Mouse (Mus musculus) intestine, embryonic 14.5 days (tissue): ENCODE measurements around the gene Hspb1. TPM values are rescaled to one million over a fixed set of nuclear protein-coding genes. Genes with fewer than 3 reads are reported as not detected.

Experiments used
- ATAC-seq: fragments of 200-750 bp; cut with Nextera tagmentation; replicated peaks from 2 replicates; pipeline ENCODE4 v1.8.0; 2017; ENCODE audit warnings: low read depth, moderate number of reproducible peaks, moderate TSS enrichment, moderate library complexity; ENCODE audit not compliant: low FRiP score, low TSS enrichment
- DNase-seq: peaks from one replicate; pipeline ENCODE4 v3.0.0-alpha.2; 2018; ENCODE audit warnings: low spot score
- H3K27ac ChIP-seq: fragments of 300-500 bp; sonication (generic); 2 replicates; pipeline ENCODE4 v1.5.1; 2014; ENCODE audit warnings: low read depth, mild to moderate bottlenecking, control low read depth
- H3K27me3 ChIP-seq: fragments of 300-500 bp; sonication (generic); replicated peaks from 2 replicates; pipeline ENCODE4 v1.6.1; 2014; ENCODE audit warnings: low read length, control low read depth; ENCODE audit not compliant: control insufficient read depth, insufficient read depth
- H3K36me3 ChIP-seq: fragments of 300-500 bp; sonication (generic); 2 replicates; pipeline ENCODE4 v1.6.1; 2014; ENCODE audit warnings: low read length, control low read depth; ENCODE audit not compliant: control insufficient read depth, insufficient read depth
- H3K4me1 ChIP-seq: fragments of 300-500 bp; sonication (generic); replicated peaks from 2 replicates; pipeline ENCODE4 v1.6.1; 2014; ENCODE audit warnings: low read length, control low read depth, mixed read lengths; ENCODE audit not compliant: control insufficient read depth, insufficient read depth
- H3K4me2 ChIP-seq: fragments of 300-500 bp; sonication (generic); 2 replicates; pipeline ENCODE4 v1.6.1; 2014; ENCODE audit warnings: low read length
- H3K4me3 ChIP-seq: fragments of 300-500 bp; sonication (generic); 2 replicates; pipeline ENCODE4 v1.5.1; 2014; ENCODE audit warnings: low read depth, low read length, control low read depth, mixed read lengths
- H3K9ac ChIP-seq: fragments of 300-500 bp; sonication (generic); 2 replicates; pipeline ENCODE4 v1.6.1; 2014; ENCODE audit warnings: mild to moderate bottlenecking, low read length
- H3K9me3 ChIP-seq: fragments of 300-500 bp; sonication (generic); 2 replicates; pipeline ENCODE4 v1.6.1; 2016; ENCODE audit warnings: low read length, control low read depth; ENCODE audit not compliant: control insufficient read depth
- WGBS: fragments of 180-500 bp; shearing (Covaris S2); extraction: QIAGEN DNeasy Blood & Tissue Kit; methylation state at CpG from one replicate; pipeline ENCODE4 v1.1.7; 2014; 5-methylcytosine and 5-hydroxymethylcytosine counted together
- polyA plus RNA-seq: library from polyadenylated mRNA; unstranded; fragments of >200 nt; fragmentation: Nextera tagmentation; extraction: Ambion mirVana; gene quantifications from 2 replicates; pipeline ENCODE4 v1.2.1, GENCODE M21; 2014

The Hspb1 gene
- polyA plus RNA-seq, 1 experiment from 2014 or later, result 79.9 TPM

DNA sequence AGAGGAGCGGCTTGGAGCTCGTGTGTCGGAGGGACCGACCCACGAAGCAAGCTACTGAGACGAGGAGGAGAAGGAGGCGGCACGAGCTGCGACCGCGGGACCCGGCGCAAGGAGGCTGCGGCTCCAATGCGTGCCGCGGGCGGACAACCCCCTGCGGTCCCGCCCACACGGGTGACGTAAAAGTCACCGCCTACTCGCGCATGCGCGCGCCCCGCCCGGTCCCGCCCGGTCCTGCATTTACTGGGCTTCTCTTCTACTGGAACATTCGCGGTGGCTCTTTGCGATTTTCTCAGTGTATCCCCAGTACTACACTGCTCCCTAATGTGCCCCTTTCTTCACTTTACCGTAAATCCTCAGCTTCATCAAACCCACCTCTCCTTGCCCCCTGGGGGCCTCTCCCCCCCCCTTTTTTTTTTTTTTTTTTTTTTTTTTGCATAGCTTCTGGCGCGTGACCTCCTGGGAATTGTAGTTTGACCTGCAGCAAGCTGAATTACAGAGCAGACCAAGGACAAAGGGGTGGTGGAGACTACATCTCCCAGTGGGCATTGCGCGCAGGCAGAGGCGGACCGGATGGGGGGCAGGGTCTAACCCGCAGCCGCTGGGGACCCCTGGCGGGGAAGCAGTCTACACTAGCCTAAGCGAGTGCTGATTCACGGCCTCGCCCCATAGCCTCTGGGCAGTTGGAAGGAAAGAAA is 46.9 kb downstream of the Hspb1 start, which contains the start of gene Ywhag:
Gene Ywhag, minus strand, starts transcription at position 136 of the 695 bp plus-strand sequence.
- peaks cover 28% of the 10 kb centered on the region for H3K36me3 ChIP-seq
- WGBS, result under 1% methylated on average over 48 of the region's 48 CpGs
- H3K27me3 ChIP-seq, result no peaks in the 10 kb centered on the region
- peak within 1 kb of the TSS; percentile 98 for H3K27ac ChIP-seq
- peak within 1 kb of the TSS; percentile 77 for H3K9ac ChIP-seq
- H3K4me3 ChIP-seq, result peak within 1 kb of the TSS; percentile 75
- DNase-seq (peak; percentile 99), ATAC-seq (peak; percentile 96)
- H3K4me1 ChIP-seq, result peaks cover 7% of the 10 kb centered on the region; the same call in 1 of the 2 replicates
- peak within 1 kb of the TSS; percentile 54 for H3K4me2 ChIP-seq
- no peaks in the 10 kb centered on the region for H3K9me3 ChIP-seq

DNA sequence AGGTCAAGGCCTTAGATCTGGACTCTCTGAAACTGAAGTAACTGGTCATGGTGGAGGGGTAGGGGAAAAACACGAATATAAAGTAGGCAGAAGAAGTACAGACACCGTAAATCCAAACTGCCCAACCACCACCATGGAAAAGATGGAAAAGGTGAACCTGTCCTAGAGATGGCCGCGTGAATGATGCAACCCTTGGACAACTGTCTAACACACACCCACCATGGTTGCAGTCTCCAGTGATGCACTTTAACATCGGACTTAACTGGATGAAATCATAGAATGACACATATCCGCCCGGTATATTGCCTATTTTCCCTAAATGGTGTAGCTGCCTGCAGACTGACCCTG is 47.4 kb downstream of the Hspb1 start:
- DNase-seq, result no peak
- Histone ChIP-seq H3K4me1 (peaks cover 7% of the 10 kb centered on the region; the same call in 1 of the 2 replicates), H3K36me3 (peaks cover 23% of the 10 kb centered on the region), H3K27ac (peak overlapping the region; percentile 98; the same call in 1 of the 2 replicates), H3K9ac (peak overlapping the region; percentile 77; the same call in 1 of the 2 replicates), H3K9me3 (no peaks in the 10 kb centered on the region), H3K4me2 (peak overlapping the region; percentile 54), H3K27me3 (no peaks in the 10 kb centered on the region), H3K4me3 (peak overlapping the region; percentile 75)
- peak; percentile 23 for ATAC-seq
- WGBS, result 49% methylated on average over 7 of the region's 7 CpGs

DNA sequence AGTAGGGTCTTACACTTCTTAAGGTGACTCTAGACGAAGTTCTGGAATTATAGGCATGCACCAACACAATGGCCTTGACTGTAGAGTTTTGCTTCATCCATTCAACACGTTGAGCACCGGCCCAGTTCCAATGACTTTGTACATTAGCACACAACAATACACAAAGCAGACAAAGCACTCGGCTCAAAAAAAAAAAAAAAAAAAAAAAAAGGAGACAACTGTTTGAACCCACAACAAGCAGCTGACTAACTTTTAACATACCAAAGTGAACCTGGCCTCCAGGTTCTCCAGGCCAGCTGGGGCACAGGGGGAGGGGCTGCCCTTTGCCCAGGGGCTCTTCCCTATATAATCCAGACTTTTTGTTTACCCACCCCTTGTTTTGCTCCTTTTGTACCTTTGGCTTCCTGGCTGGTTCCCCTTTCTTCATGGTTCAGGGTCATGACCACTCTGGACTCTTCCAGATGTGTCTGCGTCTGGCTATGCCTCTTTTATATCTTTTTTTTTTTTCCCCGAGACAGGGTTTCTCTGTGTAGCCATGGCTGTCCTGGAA is 48.0 kb downstream of the Hspb1 start:
- ATAC-seq, result no peak
- Histone ChIP-seq H3K27ac (peak overlapping the region; percentile 98; the same call in 1 of the 2 replicates), H3K4me1 (peaks cover 7% of the 10 kb centered on the region; the same call in 1 of the 2 replicates), H3K4me3 (no peak overlapping the region), H3K27me3 (no peaks in the 10 kb centered on the region), H3K9ac (no peak overlapping the region), H3K36me3 (peaks cover 18% of the 10 kb centered on the region), H3K9me3 (no peaks in the 10 kb centered on the region), H3K4me2 (no peak overlapping the region)
- DNase-seq, result no peak
- 80% methylated on average over 6 of the region's 6 CpGs for WGBS

Other genes with a start within 250 kb of the Hspb1 start
- 57.7 and 66.5 TPM in 2 replicates for gene Por, start 217.9 kb upstream of the Hspb1 start, polyA plus RNA-seq
- 40.4 and 40.9 TPM in 2 replicates for gene Tmem120a, start 143.5 kb upstream of the Hspb1 start, polyA plus RNA-seq
- gene Styxl1, start 109.5 kb upstream of the Hspb1 start, polyA plus RNA-seq, result 0.28 TPM in 1 of 2 replicates, not detected in the other
- gene Mdh2, start 109.4 kb upstream of the Hspb1 start, polyA plus RNA-seq, result 597 and 634 TPM in 2 replicates
- 2.2 and 2.7 TPM in 2 replicates for gene Srrm3, start 81.0 kb upstream of the Hspb1 start, polyA plus RNA-seq
- 93.3 and 95.7 TPM in 2 replicates for gene Ywhag, start 46.7 kb downstream of the Hspb1 start, polyA plus RNA-seq
- 2.1 and 2.9 TPM in 2 replicates for gene Ssc4d, start 86.6 kb downstream of the Hspb1 start, polyA plus RNA-seq
- gene Zp3, start 92.2 kb downstream of the Hspb1 start, polyA plus RNA-seq, result not detected in 2 replicates
- gene Dtx2, start 106.9 kb downstream of the Hspb1 start, polyA plus RNA-seq, result 23.2 and 24.6 TPM in 2 replicates
- gene Upk3b, start 150.6 kb downstream of the Hspb1 start, polyA plus RNA-seq, result 52.1 and 53.5 TPM in 2 replicates
- gene Upk3bl, start 166.6 kb downstream of the Hspb1 start, polyA plus RNA-seq, result 0.41 and 1.6 TPM in 2 replicates
- gene Rasa4, start 196.0 kb downstream of the Hspb1 start, polyA plus RNA-seq, result 22.6 and 26.1 TPM in 2 replicates
- 269 and 270 TPM in 2 replicates for gene Polr2j, start 228.7 kb downstream of the Hspb1 start, polyA plus RNA-seq
- gene Lrwd1, start 248.2 kb downstream of the Hspb1 start, polyA plus RNA-seq, result 30.6 and 33.7 TPM in 2 replicates
- 13.4 and 16.4 TPM in 2 replicates for gene Alkbh4, start 248.2 kb downstream of the Hspb1 start, polyA plus RNA-seq